Mouse (Mus musculus): ENCODE measurements around the gene Foxn3.

GRCm38 (mm10) chr12:99326157-99326556, 237.2 kb downstream of the Foxn3 start:
- TF ChIP-seq POLR2A (IDR thresholded peaks at IDR 0.05; ENCODE audit: control insufficient read depth, extremely low read depth, insufficient read depth, low read length, poor library complexity) = no peak
- no peak for TF ChIP-seq CTCF (IDR thresholded peaks at IDR 0.05; ENCODE audit: borderline replicate concordance, control insufficient read depth, extremely low read depth, insufficient read depth, low read length, poor library complexity)

Data from thymus, adult 2 months (tissue).